Mouse (Mus musculus) c-Kit-negative CD71-positive TER-119-positive erythroid progenitor cells, embryonic 14.5 days (primary cell): ENCODE measurements around the gene Tmem19.

Source experiments
- DNase-seq: peaks from one replicate; pipeline ENCODE4 v3.0.0-alpha.2; 2013; ENCODE audit warnings: low read depth, low spot score

Tmem19 gene

DNA sequence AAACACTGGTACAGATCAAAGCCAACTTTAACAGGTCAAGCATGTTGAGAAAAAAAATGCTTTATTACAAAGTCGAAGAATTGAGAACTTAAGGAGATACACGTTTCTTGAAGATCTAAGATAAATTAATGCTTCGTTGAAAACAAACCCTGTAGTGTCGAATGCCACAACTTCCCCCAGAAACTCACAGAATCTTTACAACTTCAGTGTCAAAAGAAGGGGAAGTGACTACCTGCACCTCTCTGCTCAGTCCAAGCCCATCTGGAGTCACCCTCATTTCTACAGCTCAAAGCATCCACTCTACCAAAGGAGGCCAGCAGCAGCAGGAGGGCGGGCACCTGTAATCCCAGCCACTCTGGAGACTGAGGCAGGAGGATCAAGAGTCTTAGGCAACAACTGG is 50.1 kb downstream of the Tmem19 start:
- DNase-seq = no peak

DNA sequence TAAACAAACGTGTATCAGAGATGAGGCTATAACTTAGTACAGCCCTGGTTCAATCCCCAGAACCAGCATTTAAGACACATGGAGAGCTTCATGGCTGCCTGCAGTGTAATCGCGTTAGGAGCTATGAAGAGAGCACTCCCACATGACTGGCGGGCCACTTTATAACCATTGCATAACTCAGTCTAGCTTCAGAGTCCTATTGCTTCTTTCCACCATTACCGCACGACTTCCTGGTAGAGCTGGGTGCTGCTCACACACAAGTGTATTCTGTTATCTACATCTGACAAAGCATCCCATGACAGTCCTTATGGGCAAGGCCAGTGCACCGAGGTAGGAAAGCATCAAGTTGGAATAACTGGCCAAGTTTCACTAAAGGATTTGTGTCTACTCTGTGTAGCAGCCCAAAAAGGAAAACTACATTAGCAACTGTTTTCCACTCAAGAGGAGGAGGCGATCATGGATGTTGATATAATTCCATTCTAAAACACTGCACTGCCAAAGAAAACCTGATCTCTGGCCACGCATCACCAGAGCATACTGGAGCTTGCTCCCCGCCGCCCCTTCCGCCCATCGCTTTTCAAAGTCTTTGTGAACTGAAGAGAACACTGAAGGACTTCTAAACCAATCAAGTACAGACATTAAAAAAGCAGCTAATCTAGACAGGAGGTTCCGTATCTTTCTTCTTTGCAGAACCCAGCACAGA is 50.9 kb downstream of the Tmem19 start:
- no peak for DNase-seq

DNA sequence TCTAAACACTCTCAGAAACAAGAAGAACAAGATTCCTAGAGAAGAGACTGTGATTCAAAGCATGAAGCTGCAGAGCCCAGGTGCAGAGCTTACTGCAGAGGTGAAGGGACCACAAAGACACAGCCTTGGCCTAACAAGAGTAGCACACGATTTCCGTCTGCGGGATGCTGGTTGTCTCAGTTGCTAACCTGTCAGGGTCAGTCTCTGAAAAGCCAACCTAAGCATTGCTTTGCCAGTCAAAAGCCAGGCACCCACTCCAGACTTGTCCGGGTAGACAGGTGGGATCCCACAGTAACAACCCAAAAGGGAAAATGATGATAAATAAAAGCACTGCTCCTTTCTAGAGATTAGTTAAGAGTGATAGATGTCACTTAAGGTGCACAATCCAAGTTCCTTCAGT is 53.1 kb downstream of the Tmem19 start:
- DNase-seq = no peak

DNA sequence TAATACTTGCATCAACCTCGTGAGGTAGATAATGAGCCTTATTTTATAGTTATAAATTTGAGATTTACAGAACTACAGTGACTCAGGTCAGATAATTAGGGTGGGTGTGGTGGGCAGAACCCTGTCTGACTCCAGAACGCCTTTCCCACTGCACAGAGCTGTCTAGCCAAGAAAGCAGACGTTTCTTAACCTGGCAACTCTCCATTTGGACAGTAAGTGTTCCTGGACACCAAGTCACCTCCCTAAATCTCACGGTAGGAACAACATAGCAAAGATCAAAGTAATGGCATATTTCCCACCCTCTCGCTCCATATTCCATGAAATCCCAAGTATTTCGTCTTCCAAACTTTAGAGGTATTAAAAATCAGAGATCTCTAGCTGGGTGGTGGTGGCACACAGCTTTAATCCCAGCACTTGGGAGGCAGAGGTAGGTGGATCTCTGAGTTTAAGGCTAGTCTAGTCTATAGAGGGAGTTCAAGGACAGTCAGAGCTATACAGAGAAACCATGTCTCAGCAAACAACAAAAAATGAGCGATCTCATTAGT is 54.9 kb downstream of the Tmem19 start:
- no peak for DNase-seq

DNA sequence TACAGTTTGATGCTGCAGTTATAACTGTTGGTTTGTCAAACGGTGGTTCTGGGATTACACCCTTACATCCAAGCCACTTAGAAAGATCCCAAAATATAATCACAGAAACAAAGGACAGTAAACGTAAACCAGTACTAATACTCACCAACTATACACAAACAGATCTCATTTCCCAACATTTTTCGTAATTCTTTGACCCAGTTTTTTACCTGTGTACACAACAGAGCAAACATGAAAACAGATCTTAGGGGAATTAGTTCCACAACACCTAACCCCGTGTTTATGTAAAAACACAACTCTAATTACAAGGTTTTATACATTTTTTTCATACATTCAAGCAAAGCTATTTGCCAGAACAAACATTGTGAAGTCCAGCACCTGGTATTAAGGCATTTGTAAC is 63.6 kb downstream of the Tmem19 start:
- no peak for DNase-seq

DNA sequence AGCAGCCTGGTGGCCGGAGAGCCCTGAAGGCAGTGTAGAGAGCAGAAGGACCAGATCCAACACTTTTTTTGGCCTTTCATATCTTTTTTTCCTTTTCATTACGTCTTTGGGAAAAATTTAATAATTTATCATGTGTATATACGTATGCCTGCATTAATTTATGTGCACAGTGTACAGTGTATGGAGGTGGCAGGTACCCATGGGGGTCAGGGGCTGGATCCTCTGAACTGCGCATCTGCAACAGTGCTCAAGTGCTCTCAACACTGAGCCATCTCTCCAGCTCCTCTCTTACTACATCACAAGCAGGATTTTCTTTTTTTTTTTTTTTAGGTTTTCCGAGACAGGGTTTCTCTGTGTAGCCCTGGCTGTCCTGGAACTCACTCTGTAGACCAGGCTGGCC is 64.7 kb downstream of the Tmem19 start:
- no peak for DNase-seq

DNA sequence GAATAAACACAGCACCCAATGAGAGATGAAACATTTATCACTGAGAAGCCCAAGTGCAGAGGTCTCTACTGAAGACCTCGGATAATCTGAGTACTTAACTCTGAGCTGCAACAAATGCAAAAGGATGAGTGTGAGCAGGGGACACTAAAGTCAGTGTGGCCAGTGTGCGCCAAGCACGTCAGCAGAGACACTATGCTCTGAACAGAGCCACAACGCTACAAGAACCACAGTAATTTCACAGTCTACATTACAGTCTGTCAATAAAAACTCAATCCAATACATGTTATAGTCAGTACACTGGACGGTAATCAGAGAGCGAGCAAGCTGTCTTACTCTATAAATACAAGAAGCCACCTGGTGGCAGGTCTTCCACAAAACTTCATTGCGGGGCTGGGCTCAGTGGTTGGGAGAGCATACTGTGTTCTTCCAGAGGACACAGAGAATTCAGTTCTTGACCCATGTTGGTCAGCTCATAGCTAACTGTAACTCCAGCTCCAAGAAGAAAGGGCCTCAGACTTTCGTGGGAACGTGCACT is 65.8 kb downstream of the Tmem19 start:
- DNase-seq = no peak

DNA sequence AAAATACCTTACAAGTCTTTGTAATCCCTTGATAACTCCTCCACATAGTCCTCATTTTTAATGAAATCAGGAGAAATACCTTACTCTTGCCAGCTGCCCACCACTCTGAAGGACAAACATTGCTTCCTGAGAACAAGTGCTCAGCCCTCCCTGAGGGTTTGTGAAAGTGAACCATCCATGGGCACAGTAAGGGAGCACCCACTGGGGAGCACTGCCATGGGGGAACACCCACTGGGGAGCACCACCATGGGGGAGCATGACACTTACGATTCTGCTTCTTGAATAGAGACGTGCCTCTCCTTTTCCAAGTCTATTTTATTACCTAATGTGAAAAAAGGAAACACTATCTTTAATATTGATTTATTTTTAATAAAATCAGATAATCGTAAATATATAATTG is 67.1 kb downstream of the Tmem19 start:
- DNase-seq = no peak

DNA sequence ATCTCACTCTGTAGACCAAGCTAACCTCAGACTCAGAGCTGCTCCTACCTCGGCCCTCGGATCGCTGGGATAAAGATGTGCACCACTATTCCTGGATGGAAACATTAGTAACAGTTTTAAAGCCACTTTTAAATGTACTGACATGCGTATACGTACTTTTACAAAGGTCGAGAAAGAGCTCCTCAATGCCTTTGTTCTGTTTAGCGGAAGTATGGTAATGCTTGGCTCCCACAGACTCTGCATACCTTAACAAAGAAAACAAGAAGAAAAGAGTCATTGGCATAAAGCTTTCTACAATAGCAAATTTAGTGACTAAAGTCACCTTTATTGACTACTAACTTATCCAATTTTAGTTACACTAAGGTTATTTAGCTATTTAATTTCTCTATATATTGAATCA is 67.6 kb downstream of the Tmem19 start:
- no peak for DNase-seq

DNA sequence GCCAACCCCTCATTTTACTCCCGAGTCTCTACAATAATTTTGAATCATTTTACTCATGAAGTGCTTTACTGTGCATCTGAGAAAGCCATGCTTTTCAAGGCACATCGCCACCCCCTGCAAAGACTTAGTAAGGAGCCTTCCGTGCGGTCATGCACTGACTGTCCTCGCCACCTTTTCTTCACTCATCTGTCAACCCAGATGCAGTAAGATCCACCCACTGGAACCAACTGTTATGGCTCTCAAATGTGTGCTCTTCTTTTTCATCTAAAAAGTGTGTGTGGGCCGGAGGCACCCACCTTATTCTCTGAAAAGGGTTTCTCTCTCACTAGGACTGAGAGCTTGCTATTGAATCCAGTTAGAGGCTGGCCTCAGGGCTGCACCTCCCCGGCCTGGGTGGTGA is 68.4 kb downstream of the Tmem19 start:
- DNase-seq = no peak

DNA sequence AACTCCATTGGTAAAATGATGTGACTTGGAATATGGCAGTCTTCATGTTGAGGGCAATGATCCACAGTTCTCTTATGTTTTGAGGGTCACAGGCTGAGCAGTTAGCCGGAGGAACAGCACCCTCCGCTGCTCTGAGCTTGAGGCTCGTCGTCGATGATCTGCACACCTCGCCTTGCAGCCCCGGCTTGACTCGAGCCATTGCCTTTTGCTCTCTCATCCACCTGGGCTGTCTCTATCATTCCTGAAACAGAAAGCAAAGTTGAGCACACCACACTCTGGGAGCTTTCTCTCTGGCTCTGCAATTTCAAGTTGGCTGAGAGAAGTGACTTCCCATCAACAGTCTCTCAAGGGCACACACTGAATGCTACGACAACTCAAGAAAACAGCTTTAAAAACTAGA is 71.6 kb downstream of the Tmem19 start:
- DNase-seq = no peak
